Mouse (Mus musculus) hindbrain, embryonic 14.5 days (tissue): ENCODE measurements around the gene Dlx4. TPM values are rescaled to one million over a fixed set of nuclear protein-coding genes. Genes with fewer than 3 reads are reported as not detected.

ENCODE experiments used
- ATAC-seq: fragments of 200-750 bp; cut with Nextera tagmentation; 2 replicates; pipeline ENCODE4 v1.8.0; 2017; ENCODE audit warnings: moderate number of reproducible peaks, mild to moderate bottlenecking, moderate TSS enrichment, moderate library complexity; ENCODE audit not compliant: low FRiP score
- DNase-seq: peaks from one replicate; pipeline ENCODE4 v3.0.0-alpha.2; 2015; ENCODE audit warnings: low spot score
- H3K27ac ChIP-seq: fragments of 300-500 bp; sonication (generic); 2 replicates; pipeline ENCODE4 v1.5.1; 2014; ENCODE audit warnings: mild to moderate bottlenecking, moderate library complexity
- H3K27me3 ChIP-seq: fragments of 300-500 bp; sonication (generic); 2 replicates; pipeline ENCODE4 v1.6.1; 2014; ENCODE audit warnings: mild to moderate bottlenecking, low read length, mixed read lengths; ENCODE audit not compliant: control insufficient read depth, insufficient read depth
- H3K36me3 ChIP-seq: fragments of 300-500 bp; sonication (generic); replicated peaks from 2 replicates; pipeline ENCODE4 v1.6.1; 2014; ENCODE audit not compliant: control insufficient read depth, insufficient read depth
- H3K4me1 ChIP-seq: fragments of 300-500 bp; sonication (generic); replicated peaks from 2 replicates; pipeline ENCODE4 v1.6.1; 2014; ENCODE audit warnings: antibody characterized with exemption, low read length, mixed read lengths; ENCODE audit not compliant: control insufficient read depth, insufficient read depth
- H3K4me2 ChIP-seq: fragments of 300-500 bp; sonication (generic); replicated peaks from 2 replicates; pipeline ENCODE4 v1.6.1; 2014; ENCODE audit warnings: mild to moderate bottlenecking, moderate library complexity
- H3K4me3 ChIP-seq: fragments of 300-500 bp; sonication (generic); replicated peaks from 2 replicates; pipeline ENCODE4 v1.5.1; 2014; ENCODE audit warnings: mild to moderate bottlenecking, low read length
- H3K9ac ChIP-seq: fragments of 300-500 bp; sonication (generic); 2 replicates; pipeline ENCODE4 v1.6.1; 2014
- H3K9me3 ChIP-seq: fragments of 300-500 bp; sonication (generic); 2 replicates; pipeline ENCODE4 v1.6.1; 2016; ENCODE audit warnings: low read length; ENCODE audit not compliant: control insufficient read depth
- WGBS: fragments of 180-500 bp; shearing (Covaris S2); extraction: QIAGEN DNeasy Blood & Tissue Kit; methylation state at CpG from one replicate; pipeline ENCODE4 v1.1.7; 2014; 5-methylcytosine and 5-hydroxymethylcytosine counted together
- polyA plus RNA-seq: library from polyadenylated mRNA; unstranded; fragments of >200 nt; fragmentation: Nextera tagmentation; extraction: Ambion mirVana; gene quantifications from 2 replicates; pipeline ENCODE4 v1.2.1, GENCODE M21; 2014

Gene Dlx4
- polyA plus RNA-seq, 1 experiment from 2014 or later = not detected

DNA sequence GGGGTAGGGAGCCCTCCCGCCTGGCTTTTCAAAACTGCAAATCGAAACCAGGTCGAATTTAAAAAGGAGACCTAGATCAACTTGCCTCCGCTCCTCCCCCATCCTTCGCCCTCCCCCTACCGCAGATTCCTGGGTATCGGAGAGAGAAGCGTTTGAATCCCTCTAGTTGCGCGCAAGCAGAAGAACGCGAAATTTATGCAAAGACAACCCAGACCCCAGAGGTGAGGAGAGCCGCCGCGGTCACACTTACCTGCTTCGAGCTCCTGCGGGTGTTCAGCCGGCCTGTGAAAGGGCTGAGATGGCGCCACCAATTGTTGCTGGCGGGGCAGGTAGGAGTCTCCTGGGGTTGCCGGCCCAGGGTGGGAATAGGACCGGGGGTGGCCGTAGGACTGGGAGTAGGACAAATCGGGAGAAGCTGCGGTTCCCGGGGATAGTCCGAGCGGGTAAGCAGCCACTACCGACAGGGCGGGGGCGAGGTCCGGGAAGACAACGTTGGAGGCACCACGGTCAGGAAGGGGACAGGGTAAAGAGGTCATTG lies 1.0 kb downstream of the Dlx4 start:
- H3K4me1 ChIP-seq = peaks cover 18% of the 10 kb centered on the region; the same call in 1 of the 2 replicates
- WGBS = under 1% methylated on average over 34 of the region's 34 CpGs
- ATAC-seq (no peak), DNase-seq (no peak)
- no peak overlapping the region for H3K4me3 ChIP-seq
- peak overlapping the region; percentile 54 for H3K4me2 ChIP-seq
- H3K36me3 ChIP-seq = no peaks in the 10 kb centered on the region
- H3K27me3 ChIP-seq = peaks cover 97% of the 10 kb centered on the region
- H3K9me3 ChIP-seq = no peaks in the 10 kb centered on the region
- H3K27ac ChIP-seq = no peak overlapping the region
- H3K9ac ChIP-seq = no peak overlapping the region

DNA sequence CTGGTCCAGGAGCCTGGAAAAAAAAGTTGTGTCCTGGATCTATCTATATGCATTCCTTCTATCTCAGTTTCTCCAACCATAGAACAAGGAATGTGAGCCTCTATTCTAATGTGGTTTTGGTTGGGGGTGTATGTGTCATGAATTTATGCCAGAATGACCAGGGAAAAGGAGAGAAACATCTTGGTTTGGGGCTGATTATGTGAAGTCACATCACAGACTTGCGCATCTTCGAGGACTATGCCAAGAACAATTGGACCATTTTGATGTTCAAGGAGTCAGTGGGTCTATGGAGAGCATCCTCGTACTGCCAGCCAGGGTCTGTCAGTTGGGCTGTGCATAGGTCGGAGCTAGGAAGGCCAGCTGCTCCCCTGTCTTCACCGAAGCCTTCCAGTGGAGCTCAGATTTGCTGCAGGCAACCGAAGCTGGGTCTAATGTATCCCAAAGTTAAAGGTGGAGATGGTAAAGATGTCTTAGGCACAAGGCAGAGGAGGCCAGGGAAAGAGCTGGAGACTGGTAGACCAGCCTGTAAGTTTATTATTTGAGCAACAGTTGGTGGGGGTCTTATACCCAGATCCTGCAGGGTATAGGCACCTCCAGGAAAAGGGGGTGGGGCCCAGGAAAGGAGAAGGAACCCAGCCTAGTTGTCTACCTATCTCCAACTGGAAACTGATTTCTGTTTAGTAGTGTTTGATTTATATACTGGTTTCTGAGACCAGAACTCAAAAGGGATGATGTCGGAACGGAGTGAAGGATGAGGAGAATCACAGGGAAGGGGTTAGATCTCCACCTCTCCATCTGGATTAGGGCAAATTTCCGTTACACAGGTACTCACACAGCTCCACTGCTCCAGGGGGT lies 1.7 kb downstream of the Dlx4 start:
- Histone ChIP-seq H3K9ac (no peak overlapping the region), H3K27me3 (peaks cover 99% of the 10 kb centered on the region), H3K36me3 (no peaks in the 10 kb centered on the region), H3K4me3 (no peak overlapping the region), H3K4me1 (peaks cover 18% of the 10 kb centered on the region; the same call in 1 of the 2 replicates), H3K4me2 (no peak overlapping the region), H3K9me3 (no peaks in the 10 kb centered on the region), H3K27ac (no peak overlapping the region)
- WGBS = 6% methylated on average over 9 of the region's 9 CpGs
- DNase-seq (no peak), ATAC-seq (no peak)

DNA sequence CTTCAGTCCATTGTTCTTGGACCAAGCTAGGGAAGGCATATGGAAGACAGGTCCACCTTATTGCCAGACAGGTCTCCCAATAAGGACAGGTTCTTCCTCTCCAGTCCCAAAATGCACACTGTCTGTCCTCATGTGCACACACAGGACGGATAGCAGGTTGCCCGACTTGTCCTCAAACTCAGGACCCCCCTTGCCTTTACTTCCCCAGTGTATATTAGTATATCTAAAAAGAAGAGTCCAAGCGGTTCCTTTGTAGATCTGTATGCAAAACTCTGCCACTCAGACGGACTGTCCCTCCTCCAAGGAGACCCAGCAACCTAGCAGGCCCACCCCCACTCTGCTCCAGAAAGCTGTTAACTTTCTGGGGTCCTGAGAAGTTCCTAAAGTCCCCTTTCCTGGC lies 2.4 kb downstream of the Dlx4 start:
- H3K27ac ChIP-seq = no peak overlapping the region
- H3K4me2 ChIP-seq = no peak overlapping the region
- 4% methylated on average over 4 of the region's 4 CpGs for WGBS
- peaks cover 18% of the 10 kb centered on the region; the same call in 1 of the 2 replicates for H3K4me1 ChIP-seq
- H3K36me3 ChIP-seq = no peaks in the 10 kb centered on the region
- DNase-seq (no peak), ATAC-seq (no peak)
- peaks cover 99% of the 10 kb centered on the region for H3K27me3 ChIP-seq
- no peak overlapping the region for H3K9ac ChIP-seq
- H3K4me3 ChIP-seq = no peak overlapping the region
- H3K9me3 ChIP-seq = no peaks in the 10 kb centered on the region

DNA sequence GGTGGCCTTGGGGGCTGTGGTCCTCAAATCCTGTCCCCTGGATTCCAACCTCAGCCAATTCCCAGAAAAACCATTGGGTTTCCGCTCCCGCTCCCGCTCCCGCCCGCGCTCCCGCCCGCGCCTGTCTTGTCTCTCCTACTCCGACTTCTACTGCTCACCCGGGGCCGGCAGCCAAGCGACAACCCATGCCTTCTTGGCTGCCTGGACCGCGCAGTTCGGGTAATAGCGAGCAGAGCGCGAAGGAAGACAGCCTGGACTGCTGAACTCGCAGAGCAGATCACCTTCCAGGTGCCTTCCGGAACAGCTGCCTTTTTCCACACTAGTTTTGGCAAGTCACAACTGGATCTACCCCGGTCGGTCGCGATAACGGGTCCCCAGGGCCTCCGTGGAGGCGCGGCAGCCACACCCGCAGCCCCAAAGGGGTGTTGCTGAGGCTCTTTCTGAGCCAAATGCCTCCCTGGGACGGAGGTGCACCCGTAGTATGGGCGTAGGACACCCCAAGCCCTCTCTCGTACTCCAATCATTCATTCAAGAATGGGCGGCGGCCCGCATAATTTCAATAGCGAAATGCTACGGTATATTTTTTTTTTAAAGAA lies 3.0 kb downstream of the Dlx4 start:
- H3K4me1 ChIP-seq = peaks cover 18% of the 10 kb centered on the region; the same call in 1 of the 2 replicates
- no peak overlapping the region for H3K27ac ChIP-seq
- H3K4me3 ChIP-seq = no peak overlapping the region
- DNase-seq (no peak), ATAC-seq (no peak)
- 2% methylated on average over 39 of the region's 39 CpGs for WGBS
- no peaks in the 10 kb centered on the region for H3K9me3 ChIP-seq
- no peak overlapping the region for H3K4me2 ChIP-seq
- peaks cover 99% of the 10 kb centered on the region for H3K27me3 ChIP-seq
- no peaks in the 10 kb centered on the region for H3K36me3 ChIP-seq
- H3K9ac ChIP-seq = no peak overlapping the region

DNA sequence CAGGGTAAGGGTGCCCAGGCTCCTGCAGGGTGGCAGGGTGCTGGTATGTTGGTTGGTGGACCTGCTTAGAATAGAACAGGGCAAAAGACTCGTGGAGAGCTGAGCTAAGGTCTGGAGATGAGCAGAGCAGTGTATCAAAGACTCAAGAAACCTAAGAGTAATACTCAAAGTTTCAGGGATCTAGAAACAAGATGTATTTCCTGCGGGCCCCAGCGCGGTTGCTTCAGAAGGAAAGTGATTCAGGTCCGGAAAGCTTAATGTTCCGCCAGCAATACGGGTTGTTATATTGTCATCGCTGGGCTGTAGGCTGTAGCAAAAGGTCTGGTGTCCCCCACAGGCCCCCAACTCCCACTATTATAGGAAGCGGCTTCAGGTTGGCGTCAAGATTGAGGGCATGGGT lies 3.8 kb downstream of the Dlx4 start:
- no peak overlapping the region for H3K4me2 ChIP-seq
- H3K27ac ChIP-seq = no peak overlapping the region
- no peak overlapping the region for H3K4me3 ChIP-seq
- no peaks in the 10 kb centered on the region for H3K36me3 ChIP-seq
- 12% methylated on average over 10 of the region's 10 CpGs for WGBS
- peaks cover 18% of the 10 kb centered on the region; the same call in 1 of the 2 replicates for H3K4me1 ChIP-seq
- DNase-seq (no peak), ATAC-seq (no peak)
- no peak overlapping the region for H3K9ac ChIP-seq
- H3K9me3 ChIP-seq = no peaks in the 10 kb centered on the region
- peaks cover 99% of the 10 kb centered on the region for H3K27me3 ChIP-seq

DNA sequence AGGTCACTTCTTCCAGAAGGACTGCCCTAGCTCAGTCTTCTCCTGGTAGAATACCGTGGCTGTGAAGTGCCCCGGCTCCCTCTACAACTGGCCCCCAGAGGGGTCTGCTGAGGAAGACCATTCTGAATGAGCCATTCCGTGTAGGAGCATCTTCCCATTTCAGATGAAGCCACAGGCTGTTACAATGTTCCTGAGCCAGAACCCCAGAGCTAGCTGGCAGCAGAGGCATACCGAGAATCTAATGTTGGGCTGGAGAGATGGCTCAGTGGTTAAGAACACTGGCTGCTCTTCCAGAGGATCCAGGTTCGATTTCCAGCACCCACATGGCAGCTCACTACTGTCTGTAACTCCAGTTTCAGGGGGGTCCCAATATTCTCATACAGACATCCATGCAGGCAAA lies 6.2 kb downstream of the Dlx4 start:
- no peaks in the 10 kb centered on the region for H3K9me3 ChIP-seq
- peaks cover 4% of the 10 kb centered on the region; the same call in 1 of the 2 replicates for H3K4me1 ChIP-seq
- DNase-seq (no peak), ATAC-seq (no peak)
- H3K4me3 ChIP-seq = no peak overlapping the region
- peaks cover 87% of the 10 kb centered on the region for H3K27me3 ChIP-seq
- no peak overlapping the region for H3K4me2 ChIP-seq
- 64% methylated on average over 5 of the region's 5 CpGs for WGBS
- H3K36me3 ChIP-seq = no peaks in the 10 kb centered on the region
- no peak overlapping the region for H3K9ac ChIP-seq
- H3K27ac ChIP-seq = no peak overlapping the region

DNA sequence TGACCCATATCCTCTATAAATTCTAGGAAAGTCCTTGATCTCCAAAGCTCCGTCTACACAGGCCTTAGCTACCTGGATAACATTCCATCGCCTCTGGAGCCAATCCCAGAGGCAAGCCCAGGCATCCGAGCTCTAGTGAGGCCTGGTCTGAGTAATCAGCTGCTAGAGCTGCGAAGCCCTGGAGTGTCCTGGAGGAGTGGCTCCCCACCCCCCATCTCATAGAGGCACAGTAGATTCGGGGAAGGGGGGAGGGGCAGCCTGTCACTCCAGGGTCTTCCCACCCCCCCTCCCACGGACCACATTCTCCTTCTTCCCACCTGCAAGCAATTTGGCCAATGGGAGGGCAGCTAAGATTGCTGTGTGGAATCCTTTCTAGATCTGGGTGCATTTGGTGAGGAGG lies 8.8 kb downstream of the Dlx4 start:
- no peak overlapping the region for H3K4me2 ChIP-seq
- no peak overlapping the region for H3K4me3 ChIP-seq
- H3K9ac ChIP-seq = no peak overlapping the region
- H3K27me3 ChIP-seq = peaks cover 62% of the 10 kb centered on the region
- ATAC-seq (no peak), DNase-seq (no peak)
- no peaks in the 10 kb centered on the region for H3K4me1 ChIP-seq
- H3K36me3 ChIP-seq = no peaks in the 10 kb centered on the region
- 23% methylated on average over 6 of the region's 6 CpGs for WGBS
- H3K9me3 ChIP-seq = no peaks in the 10 kb centered on the region
- H3K27ac ChIP-seq = no peak overlapping the region

DNA sequence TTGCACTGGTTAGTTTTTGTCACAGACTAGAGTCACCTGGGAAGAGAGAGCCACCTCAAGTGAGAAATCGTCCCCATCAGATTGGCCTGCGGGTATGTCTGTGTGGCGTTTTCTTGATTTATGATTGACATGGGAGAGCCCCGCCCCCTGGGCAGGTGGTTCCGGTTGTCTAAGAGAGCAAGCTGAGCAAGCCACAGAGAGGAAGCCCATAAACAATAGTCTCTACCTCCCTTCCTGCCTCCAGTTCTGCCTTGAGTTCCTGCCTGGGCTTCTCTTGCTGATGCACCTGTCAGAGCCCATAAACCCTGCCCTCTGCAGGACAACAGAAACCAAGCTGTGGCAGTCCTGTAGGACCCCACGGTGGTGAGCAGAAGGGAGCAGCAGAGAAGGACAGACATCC lies 12.7 kb downstream of the Dlx4 start:
- 74% methylated on average over 6 of the region's 6 CpGs for WGBS
- H3K27ac ChIP-seq = no peak overlapping the region
- ATAC-seq = no peak

DNA sequence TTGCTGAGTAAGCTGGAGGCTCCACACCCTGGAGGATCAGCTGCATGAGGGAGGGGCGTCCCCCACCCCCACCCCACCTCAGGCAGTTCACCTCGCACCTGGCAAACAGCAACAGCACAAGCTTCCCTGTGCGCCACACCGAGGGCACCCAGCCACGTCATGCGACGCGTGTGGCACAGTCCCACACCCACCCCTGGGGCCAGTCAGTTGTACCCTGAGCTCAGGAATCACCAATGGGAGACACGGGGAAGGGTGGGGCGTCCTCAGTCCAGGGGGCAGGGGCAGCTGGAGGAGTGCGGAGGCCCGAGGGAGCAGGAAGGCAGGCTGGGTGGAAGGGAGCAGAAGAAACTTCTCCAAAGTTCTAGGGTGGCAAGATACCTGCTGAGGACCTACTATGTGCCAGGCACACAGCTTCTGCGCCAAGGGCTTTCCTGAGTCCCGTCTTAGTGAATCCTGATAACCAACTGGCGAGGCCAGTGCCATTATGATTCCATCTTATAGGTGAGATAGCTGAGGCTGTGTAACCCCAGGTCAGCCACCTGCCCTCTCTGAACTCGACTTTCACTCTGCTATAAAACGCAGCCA lies 15.3 kb downstream of the Dlx4 start:
- no peak overlapping the region for H3K4me3 ChIP-seq
- H3K36me3 ChIP-seq = no peaks in the 10 kb centered on the region
- H3K4me1 ChIP-seq = no peaks in the 10 kb centered on the region; the same call in 1 of the 2 replicates
- no peak overlapping the region for H3K4me2 ChIP-seq
- DNase-seq (no peak), ATAC-seq (no peak)
- H3K9ac ChIP-seq = no peak overlapping the region
- H3K27ac ChIP-seq = no peak overlapping the region
- H3K9me3 ChIP-seq = no peaks in the 10 kb centered on the region
- 82% methylated on average over 16 of the region's 17 CpGs for WGBS
- H3K27me3 ChIP-seq = peaks cover 12% of the 10 kb centered on the region

More for the DNA sequence above, 12.7 kb downstream of the Dlx4 start:
- Histone ChIP-seq H3K4me1 (no peaks in the 10 kb centered on the region), H3K36me3 (no peaks in the 10 kb centered on the region), H3K27me3 (peaks cover 23% of the 10 kb centered on the region), H3K9ac (no peak overlapping the region), H3K4me3 (no peak overlapping the region), H3K9me3 (no peaks in the 10 kb centered on the region), H3K4me2 (no peak overlapping the region)
- DNase-seq = no peak
